Mouse (Mus musculus): ENCODE measurements around the gene Ppm1f.

DNA sequence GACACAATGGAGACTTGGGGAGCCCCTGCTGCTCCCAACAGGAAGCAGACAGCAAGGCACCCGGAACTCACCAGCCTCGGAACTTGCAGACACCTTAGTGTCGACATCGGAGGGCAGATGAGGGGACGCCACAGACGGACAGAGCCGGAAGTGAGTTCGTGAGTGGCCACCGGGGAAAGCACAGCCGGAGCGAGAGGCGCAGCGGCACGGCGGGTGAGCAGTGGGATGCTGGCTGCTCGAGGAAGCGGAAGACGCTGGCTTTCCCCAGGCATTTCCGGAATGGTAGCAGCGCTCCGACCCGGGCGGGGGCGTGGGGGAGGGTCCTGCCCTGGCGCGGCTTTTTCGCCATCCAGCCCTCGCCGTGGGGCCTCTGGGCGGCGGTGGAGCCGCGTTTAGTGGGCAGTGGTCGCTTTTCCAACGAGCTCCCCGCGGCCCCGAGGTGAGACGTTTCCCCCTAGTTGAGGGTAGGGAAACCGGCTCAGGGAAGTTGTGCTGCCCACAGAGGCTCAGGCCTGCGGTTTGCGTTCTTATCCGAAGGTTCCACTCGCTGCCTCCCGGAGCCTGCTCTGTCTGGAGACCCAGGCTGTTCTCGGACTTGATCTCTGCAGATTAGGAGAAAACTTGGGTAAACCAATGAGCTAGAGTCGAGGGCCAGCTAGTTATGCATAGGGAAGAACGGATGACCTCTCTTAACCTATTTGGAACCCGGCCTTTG is 25.5 kb upstream of the Ppm1f start, which contains the start of the genes Top3b and Vpreb1:
- TF ChIP-seq EP300 (IDR thresholded peaks at IDR 0.05) (no peak; the same call in 1 of the 2 replicates), CTCF (IDR thresholded peaks at IDR 0.05) (peak; percentile 55)
